Mouse (Mus musculus) MN1 (cell line): ENCODE results near the gene Mettl3.
"Not testable (repeated sequence)": the region's sequence is repeated elsewhere in the genome, so short reads cannot be mapped to it uniquely, and the experiment has no call there.

Experiments used
- DNase-seq: peaks from one replicate; pipeline ENCODE4 v3.0.0-alpha.2; 2016; ENCODE audit warnings: low spot score

The Mettl3 gene

GRCm38 (mm10) chr14:52304644-52305271, at the start of gene Mettl3:
Mettl3 (minus strand) TSS chr14:52305128.
- DNase-seq: peak; percentile 97

GRCm38 (mm10) chr14:52339512-52339852, 34.6 kb upstream of the Mettl3 start:
- DNase-seq: no peak

- peak; percentile 80 for DNase-seq
Observed at GRCm38 (mm10) chr14:52338751-52339511, 34.0 kb upstream of the Mettl3 start.

- no peak for DNase-seq
Observed at GRCm38 (mm10) chr14:52332171-52332570, 27.2 kb upstream of the Mettl3 start.

GRCm38 (mm10) chr14:52331069-52331750, 26.3 kb upstream of the Mettl3 start:
- no peak for DNase-seq

GRCm38 (mm10) chr14:52327910-52328812, 23.2 kb upstream of the Mettl3 start, which contains the start of gene Sall2:
Sall2 (minus strand) TSS chr14:52328762.
- no peak for DNase-seq

GRCm38 (mm10) chr14:52327375-52327901, 22.5 kb upstream of the Mettl3 start:
- DNase-seq: no peak

GRCm38 (mm10) chr14:52325890-52326289, 21.0 kb upstream of the Mettl3 start:
- no peak for DNase-seq

GRCm38 (mm10) chr14:52319361-52319760, 14.4 kb upstream of the Mettl3 start:
- peak; percentile 40 for DNase-seq

- DNase-seq: peak; percentile 65
Observed at GRCm38 (mm10) chr14:52316441-52317225, 11.7 kb upstream of the Mettl3 start.

- DNase-seq: peak; percentile 60
Observed at GRCm38 (mm10) chr14:52315792-52316440, 11.0 kb upstream of the Mettl3 start.

- DNase-seq: no peak
Observed at GRCm38 (mm10) chr14:52315283-52315780, 10.4 kb upstream of the Mettl3 start.

- DNase-seq: no peak
Observed at GRCm38 (mm10) chr14:52314808-52315150, 9.9 kb upstream of the Mettl3 start.

GRCm38 (mm10) chr14:52313931-52314807, 9.2 kb upstream of the Mettl3 start:
- no peak for DNase-seq

- no peak for DNase-seq
Observed at GRCm38 (mm10) chr14:52310906-52311305, 6.0 kb upstream of the Mettl3 start.

- DNase-seq: not testable (repeated sequence)
Observed at GRCm38 (mm10) chr14:52310343-52310742, 5.4 kb upstream of the Mettl3 start.

- DNase-seq: no peak
Observed at GRCm38 (mm10) chr14:52306100-52306499, 1.2 kb upstream of the Mettl3 start.

GRCm38 (mm10) chr14:52303517-52303916, 1.4 kb downstream of the Mettl3 start:
- DNase-seq: not testable (repeated sequence)
